Mouse (Mus musculus) cerebellum, adult 9-10 months (tissue): ENCODE measurements at regions not wholly inside any gene's neighbourhood (a gene's known extent, or its start where the extent isn't known, plus 50 kb on each side); places are given as distances from the start of the nearest gene placed in this dataset.
"Not testable (repeated sequence)": the region's sequence is repeated elsewhere in the genome, so short reads cannot be mapped to it uniquely, and the experiment has no call there.

ENCODE experiments used
- DNase-seq: peaks from one replicate; pipeline ENCODE4 v3.0.0; 2022

DNA sequence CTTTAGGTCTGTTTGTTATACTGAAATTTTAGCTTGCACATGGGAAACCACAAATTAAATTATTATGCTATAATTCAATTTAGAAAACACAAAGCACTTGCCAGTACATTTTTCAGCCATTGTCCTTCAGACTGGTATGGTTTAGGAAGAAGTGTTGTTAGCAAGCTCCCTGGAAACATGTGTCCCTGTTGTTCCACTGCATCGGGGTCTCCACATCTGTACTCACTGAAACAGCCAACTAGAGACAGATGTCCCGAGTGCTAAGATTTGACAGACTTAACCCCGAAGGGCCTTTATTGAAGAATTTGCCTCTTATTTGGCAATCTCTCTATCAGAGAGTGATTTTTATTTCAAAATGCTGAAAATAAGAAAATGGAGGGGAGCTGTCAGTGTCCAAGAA lies 362.6 kb downstream of the Rfpl4b start:
- DNase-seq = no peak

DNA sequence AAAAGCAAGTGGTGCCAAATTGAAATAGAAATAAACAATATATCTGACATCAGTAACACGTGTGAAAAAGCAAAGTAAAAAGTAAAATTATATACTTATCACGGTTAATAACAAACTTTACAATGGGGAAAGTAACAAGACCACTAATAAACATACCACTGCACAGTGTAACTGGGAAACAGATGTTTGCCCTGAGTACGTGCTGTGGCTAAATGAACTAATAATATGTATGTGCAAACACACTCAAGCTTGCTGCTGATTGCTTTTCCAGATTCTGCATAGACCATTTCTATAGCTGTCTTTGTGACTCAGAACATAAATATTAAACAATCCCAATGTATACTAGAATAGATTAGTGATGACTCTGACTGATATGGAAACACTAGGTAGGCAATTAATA lies 363.2 kb downstream of the Rfpl4b start:
- DNase-seq = no peak

GRCm38 (mm10) chr10:38456786-38457185 lies 364.8 kb downstream of the Rfpl4b start:
- no peak for DNase-seq

DNA sequence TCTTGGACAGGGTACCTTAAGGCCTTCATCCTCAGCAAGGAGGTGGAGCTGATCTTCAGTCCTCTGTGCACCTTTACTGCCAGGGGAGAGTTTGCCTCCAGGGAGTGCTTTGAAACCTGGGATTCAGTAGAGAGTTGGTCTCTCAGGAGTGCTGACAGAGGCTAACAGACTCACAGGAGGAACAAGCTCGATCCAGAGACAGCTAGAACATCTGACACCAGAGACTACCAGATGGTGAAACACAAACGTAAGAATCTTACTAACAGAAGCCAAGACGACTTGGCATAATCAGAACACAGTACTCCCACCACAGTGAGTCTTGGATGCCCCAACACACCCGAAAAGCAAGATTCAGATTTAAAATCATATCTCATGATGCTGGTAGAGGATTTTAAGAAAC lies 372.3 kb downstream of the Rfpl4b start:
- no peak for DNase-seq

GRCm38 (mm10) chr10:38447706-38448105 lies 373.9 kb downstream of the Rfpl4b start:
- DNase-seq = no peak

DNA sequence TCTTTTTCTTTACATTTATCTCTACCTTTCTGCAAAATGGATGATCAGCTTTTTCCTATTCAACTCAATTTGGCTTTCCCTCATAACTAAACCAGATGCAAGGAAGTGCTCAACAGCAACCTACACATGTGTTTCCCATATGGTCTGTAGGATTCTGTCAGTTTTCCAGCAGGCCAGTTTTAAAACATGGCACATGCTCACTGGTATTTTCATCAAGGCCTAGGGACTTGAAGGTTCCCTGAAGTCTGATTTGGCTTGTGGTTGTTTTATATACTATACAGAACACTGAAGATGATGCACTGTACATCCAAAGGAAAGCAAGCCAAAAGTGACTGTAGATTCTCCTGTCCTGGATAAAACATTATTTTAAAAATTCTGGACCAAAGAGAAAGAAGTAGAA lies 374.3 kb downstream of the Rfpl4b start:
- DNase-seq = no peak

- DNase-seq = no peak
Observed at GRCm38 (mm10) chr10:38439286-38439685, 382.3 kb downstream of the Rfpl4b start.

DNA sequence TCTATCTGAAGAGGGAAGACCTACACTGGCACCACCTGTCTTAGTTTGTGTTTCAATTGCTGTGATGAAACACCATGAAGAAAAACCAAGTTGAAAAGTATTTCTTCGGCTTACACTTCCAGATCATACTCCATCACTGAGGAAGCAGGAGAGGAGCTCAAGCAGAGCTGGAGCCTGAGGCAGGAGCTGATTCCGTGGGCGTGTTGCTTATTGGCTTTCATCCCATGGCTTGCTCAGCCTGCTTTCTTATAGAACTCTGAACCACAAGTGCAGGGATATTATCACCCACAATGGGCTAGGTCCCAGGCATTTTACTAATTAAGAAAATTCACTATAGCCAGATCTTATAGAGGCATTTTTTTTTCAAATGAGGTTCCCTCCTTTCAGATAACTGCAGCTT lies 384.7 kb downstream of the Rfpl4b start:
- no peak for DNase-seq

GRCm38 (mm10) chr10:38421541-38421940 lies 400.0 kb downstream of the Rfpl4b start:
- no peak for DNase-seq

- DNase-seq = no peak
Observed at GRCm38 (mm10) chr10:38419771-38420170, 401.8 kb downstream of the Rfpl4b start.

DNA sequence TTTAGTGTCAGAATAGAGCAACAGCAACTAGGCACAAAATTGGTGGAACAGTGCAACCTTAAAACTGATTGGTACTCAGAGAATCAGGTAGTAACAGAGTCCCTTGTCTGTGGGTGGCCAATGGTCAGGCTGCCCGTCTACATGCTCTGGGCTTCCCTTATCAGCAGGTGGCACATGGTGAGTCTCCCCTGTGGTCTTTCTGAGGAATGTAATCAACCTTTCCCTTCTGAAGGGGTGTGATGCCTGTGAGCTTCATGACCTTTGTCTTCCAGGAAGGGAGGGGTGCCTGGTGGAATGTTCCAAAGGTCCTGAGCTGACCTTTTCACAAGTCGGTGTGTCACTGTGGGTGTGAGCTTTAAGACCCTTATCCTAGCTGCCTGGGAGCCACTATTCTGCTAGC lies 438.4 kb downstream of the Rfpl4b start:
- DNase-seq = no peak

DNA sequence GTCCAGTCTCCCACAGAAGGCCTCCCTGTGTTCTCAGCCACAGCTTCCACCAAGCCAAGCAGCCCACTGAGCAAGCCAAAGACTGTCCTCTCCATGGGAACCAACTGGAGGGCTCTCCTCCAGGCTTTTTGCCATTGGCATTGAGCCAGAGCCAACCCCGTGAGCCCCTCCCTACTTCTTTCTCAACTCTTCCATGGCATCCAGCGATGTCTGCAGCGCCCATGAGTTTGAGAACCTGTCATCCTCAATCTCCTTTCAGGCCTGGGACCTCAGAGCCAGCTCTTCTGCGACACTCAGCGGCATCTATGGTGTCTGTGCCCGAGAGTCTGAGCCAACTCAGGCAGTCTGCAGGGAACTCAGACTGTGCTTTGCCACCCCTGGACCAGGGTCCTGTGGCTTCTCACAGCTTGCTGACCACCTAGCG lies 439.7 kb downstream of the Rfpl4b start:
- DNase-seq = peak; percentile 20

DNA sequence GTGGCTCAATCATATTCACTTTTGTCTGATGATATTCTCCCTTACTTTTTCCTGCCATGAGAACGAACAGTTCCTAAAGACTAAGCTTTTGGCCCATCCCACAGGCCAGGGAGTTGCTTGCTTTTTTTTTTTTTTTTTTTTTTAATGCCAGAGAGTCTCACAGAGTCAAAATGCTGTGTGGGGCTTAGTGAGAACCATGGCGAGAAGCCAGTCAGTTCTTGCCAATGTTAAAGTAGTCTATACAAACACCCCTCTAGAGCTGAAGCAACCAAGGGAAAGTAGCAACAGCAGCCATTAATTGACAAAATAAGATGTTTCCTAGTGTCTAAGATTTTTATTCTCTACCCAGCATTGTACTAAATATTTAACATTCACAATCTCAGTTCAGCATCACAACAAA lies 441.2 kb downstream of the Rfpl4b start:
- no peak for DNase-seq

DNA sequence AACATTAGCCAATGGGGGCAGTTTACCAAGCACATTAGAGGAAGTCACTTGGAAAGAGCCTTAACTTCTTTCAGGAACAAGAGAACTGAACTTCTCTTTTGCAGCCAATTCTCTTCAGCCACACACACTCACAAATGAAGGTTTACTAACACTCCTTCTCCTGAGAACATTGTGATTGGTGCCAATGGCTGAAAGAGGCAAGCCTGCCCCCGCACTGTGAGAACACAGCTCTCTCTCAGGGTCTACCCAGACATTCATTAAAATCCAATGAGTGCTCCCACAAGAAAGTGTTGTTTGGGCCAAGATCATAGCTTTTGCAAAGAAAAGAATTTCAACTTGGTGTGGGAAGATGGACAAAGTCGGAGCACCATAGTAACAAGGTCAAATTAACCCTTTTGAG lies 454.8 kb downstream of the Rfpl4b start:
- DNase-seq = peak; percentile 3

GRCm38 (mm10) chr10:38364876-38365275 lies 456.7 kb downstream of the Rfpl4b start:
- no peak for DNase-seq

DNA sequence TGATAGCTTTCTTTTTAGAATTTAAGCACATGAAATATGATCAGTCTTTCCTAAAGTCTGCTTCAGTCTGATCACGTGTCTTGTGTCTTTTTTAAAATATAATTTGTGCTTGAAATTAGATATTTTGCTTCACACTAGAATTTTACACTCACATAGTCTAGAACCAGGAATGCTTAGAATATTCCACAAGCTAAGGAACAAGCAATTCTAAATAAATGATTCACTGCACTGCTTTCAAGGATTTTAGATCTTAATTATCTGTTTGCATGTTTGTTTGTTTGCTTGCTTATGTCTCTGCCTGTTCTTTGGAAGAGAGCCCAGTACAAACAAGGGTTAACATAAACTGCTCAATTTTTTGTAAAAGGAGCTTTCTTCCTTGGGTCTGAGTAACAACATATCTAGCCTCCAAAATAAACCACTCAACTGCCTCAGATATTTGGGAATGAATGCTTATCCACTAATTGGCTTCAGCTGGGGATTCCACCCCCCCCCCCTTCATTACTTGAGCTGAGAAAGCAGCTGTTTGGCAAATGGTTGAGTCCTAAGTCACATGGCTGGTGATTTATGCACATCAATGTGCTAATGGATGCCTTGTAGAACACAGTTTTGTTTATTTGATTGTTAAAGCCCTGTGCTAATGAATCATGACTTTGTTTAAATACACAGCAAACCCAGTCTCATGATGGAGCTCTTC lies 463.9 kb downstream of the Rfpl4b start:
- no peak for DNase-seq

DNA sequence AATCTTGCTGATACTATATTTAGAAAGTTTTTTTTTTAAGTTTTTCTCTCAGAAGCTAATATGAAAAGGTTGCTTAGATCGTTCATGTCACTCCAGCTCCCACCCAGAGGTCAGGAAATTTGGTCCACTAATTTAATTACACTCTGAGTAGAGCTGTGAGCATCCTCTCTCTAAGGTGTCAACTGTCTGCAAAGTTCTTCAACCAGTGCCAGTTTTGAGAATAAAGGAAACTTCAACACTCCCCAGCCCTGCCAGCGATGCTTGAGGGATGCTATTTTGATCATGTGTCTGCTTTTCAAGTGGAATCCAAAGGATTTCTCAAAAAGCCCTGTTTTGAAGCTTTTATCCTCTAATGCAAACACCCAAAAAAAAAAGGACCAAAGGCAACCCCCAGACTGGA lies 467.6 kb downstream of the Rfpl4b start:
- DNase-seq = no peak

DNA sequence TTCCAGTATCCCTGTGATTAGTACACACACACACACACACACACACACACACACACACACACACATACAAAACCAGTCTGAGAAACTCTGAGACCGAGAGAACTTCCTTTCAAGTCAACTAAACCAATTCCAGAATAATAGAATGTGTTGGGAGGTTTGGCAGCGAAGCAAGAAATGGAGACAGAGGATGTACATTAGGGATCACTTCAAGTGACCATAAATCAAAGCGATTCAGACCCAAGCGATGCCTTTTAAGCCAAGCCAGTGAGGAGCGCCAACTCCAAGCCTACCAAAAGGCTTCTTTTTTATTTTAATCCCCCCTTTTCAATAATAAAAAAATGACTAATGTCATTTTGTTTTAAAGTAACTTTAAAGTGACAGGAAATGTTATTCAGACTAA lies 468.1 kb downstream of the Rfpl4b start:
- DNase-seq = no peak

- not testable (repeated sequence) for DNase-seq
Observed at GRCm38 (mm10) chr10:38347029-38347428, 474.6 kb downstream of the Rfpl4b start.

GRCm38 (mm10) chr10:38340406-38341175 lies 481.0 kb downstream of the Rfpl4b start:
- no peak for DNase-seq

DNA sequence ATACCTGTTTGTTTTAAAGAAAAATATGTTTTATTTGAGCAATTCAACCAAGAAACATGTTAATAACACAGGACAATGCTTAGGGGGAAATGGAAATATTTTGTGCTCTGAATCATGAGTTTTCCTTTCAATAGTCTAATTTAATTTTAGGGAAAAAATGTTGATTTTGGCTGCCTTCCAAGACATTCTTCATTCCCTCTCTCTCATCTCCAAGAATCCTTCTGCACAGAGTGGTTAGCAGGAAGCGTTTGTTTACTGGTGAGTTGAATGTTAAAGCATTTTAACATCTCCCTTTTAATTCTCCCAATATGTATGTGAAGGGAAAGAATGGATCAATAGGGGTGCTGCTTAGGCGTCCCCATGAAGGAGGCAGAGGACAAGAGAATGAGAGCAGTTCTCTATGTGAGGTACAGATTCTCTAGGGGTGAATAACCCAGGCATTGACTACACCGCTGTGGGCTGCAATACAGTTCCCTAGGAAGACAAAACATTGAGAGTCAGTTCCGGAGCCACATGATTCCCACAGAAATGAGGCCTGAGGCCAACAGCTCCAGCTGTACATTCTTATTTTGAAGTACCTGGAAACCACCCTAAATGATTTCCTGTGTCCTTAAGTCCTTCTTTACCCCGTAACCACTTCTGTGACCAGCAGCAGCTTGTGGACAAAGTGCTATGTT lies 512.7 kb downstream of the Rfpl4b start:
- no peak for DNase-seq

DNA sequence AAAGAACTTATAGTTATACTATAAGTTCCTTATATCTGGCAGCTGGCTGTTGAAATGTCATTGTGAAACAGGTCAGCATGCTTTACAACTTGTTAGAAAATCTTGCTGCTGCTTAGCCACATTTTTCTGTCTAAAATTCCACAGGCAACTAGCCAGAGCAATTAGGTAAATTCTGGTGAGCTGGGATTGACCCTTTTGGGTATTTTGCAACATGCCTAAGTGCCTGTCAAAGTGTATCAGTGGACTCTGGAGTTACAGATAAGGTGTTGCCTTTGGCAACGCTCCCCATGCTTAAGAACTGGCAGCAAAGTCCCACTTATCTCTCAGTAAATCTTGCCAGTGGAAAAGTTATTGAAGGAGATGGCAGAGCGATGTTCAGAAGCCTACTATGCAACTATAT lies 525.9 kb downstream of the Rfpl4b start:
- DNase-seq = no peak

DNA sequence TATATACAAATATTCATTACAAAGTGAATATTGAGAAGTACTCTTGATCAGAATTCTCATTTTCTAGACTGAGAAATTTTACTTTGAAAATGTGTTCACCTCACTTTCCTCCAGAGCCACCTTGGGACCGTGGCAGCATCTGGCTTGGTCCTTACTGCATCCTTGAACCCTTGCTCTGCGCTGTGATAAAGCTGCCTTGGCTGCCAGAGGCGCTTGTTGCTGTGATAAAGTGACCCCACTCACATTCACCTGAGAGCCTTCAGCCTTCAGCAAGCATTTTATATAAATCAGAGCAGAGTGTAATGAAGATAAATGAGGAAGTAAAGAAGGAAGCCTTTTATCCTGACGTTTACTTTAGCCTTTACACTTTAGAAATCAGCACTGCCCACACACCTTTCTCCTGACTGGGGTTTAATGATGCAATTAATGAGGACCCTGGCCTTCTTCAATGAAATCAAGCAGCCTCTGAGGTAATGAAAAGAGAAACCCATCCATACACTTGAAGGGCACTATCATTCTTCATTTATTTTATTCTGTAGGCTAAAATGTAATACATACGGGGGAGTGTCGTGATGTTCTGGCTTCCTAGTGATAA lies 532.8 kb downstream of the Rfpl4b start:
- DNase-seq = no peak

DNA sequence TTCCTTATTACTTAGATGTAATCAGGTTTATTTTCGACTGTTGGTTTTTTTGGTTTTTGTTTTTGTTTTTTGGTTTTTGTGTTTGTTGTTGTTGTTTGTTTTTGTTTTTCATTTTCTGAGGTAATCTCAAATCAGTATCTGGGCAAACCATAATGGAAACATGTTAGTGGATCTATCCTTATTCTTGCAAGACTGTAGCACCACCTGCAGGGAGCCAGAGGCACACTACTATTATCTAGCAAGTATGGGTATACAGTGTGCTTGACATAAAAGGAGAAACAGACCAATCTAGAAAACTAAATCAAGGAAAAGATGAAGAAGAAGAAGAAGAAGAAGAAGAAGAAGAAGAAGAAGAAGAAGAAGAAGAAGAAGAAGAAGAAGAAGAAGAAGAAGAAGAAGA lies 552.4 kb downstream of the Rfpl4b start:
- DNase-seq = peak; percentile 27
